Mouse (Mus musculus) liver, embryonic 13.5 days (tissue): ENCODE measurements at regions not wholly inside any gene's neighbourhood (a gene's known extent, or its start where the extent isn't known, plus 50 kb on each side); places are given as distances from the start of the nearest gene placed in this dataset.

Experiments
- ATAC-seq: fragments of 200-750 bp; cut with Nextera tagmentation; 2 replicates; pipeline ENCODE4 v1.8.0; 2017; ENCODE audit warnings: low read depth, mild to moderate bottlenecking, moderate number of reproducible peaks, moderate library complexity
- DNase-seq: peaks from one replicate; pipeline ENCODE4 v3.0.0; 2022
- H3K27ac ChIP-seq: fragments of 300-500 bp; sonication (generic); 2 replicates; pipeline ENCODE4 v1.5.1; 2015; ENCODE audit warnings: moderate library complexity, mild to moderate bottlenecking, inconsistent platforms
- H3K27me3 ChIP-seq: fragments of 300-500 bp; sonication (generic); 2 replicates; pipeline ENCODE4 v1.6.1; 2015; ENCODE audit warnings: mild to moderate bottlenecking, inconsistent platforms
- H3K36me3 ChIP-seq: fragments of 300-500 bp; sonication (generic); 2 replicates; pipeline ENCODE4 v1.6.1; 2015; ENCODE audit warnings: mild to moderate bottlenecking, inconsistent platforms
- H3K4me1 ChIP-seq: fragments of 300-500 bp; sonication (generic); replicated peaks from 2 replicates; pipeline ENCODE4 v1.6.1; 2015; ENCODE audit warnings: inconsistent platforms
- H3K4me2 ChIP-seq: fragments of 300-500 bp; sonication (generic); 2 replicates; pipeline ENCODE4 v1.6.1; 2015; ENCODE audit warnings: inconsistent platforms, mild to moderate bottlenecking, moderate library complexity
- H3K4me3 ChIP-seq: fragments of 300-500 bp; sonication (generic); replicated peaks from 2 replicates; pipeline ENCODE4 v1.5.1; 2015; ENCODE audit warnings: mild to moderate bottlenecking, inconsistent platforms
- H3K9ac ChIP-seq: fragments of 300-500 bp; sonication (generic); 2 replicates; pipeline ENCODE4 v1.6.1; 2015; ENCODE audit warnings: mild to moderate bottlenecking, inconsistent platforms
- H3K9me3 ChIP-seq: fragments of 300-500 bp; sonication (generic); replicated peaks from 2 replicates; pipeline ENCODE4 v1.6.1; 2016; ENCODE audit warnings: inconsistent platforms
- WGBS: fragments of 180-500 bp; shearing (Covaris S2); methylation state at CpG from one replicate; pipeline ENCODE4 v1.1.7; 2015; ENCODE audit not compliant: insufficient replicate concordance; 5-methylcytosine and 5-hydroxymethylcytosine counted together

- no peak for DNase-seq
- H3K4me2 ChIP-seq = no peak overlapping the region
- no peak for ATAC-seq
- no peaks in the 10 kb centered on the region for H3K4me1 ChIP-seq
- H3K36me3 ChIP-seq = no peaks in the 10 kb centered on the region
- H3K9me3 ChIP-seq = no peaks in the 10 kb centered on the region
- no peak overlapping the region for H3K9ac ChIP-seq
- H3K27me3 ChIP-seq = no peaks in the 10 kb centered on the region
- H3K27ac ChIP-seq = no peak overlapping the region
- no peak overlapping the region for H3K4me3 ChIP-seq
Observed at GRCm38 (mm10) chr5:16681055-16681454, 110.6 kb upstream of the Gm28710 start.

GRCm38 (mm10) chr5:16684079-16684478, 107.5 kb upstream of the Gm28710 start:
- Histone ChIP-seq H3K4me1 (no peaks in the 10 kb centered on the region), H3K27ac (no peak overlapping the region), H3K4me2 (no peak overlapping the region), H3K9me3 (no peaks in the 10 kb centered on the region), H3K27me3 (no peaks in the 10 kb centered on the region), H3K9ac (no peak overlapping the region), H3K36me3 (no peaks in the 10 kb centered on the region), H3K4me3 (no peak overlapping the region)
- 70% methylated on average over 10 of the region's 10 CpGs for WGBS
- ATAC-seq = no peak
- no peak for DNase-seq

DNA sequence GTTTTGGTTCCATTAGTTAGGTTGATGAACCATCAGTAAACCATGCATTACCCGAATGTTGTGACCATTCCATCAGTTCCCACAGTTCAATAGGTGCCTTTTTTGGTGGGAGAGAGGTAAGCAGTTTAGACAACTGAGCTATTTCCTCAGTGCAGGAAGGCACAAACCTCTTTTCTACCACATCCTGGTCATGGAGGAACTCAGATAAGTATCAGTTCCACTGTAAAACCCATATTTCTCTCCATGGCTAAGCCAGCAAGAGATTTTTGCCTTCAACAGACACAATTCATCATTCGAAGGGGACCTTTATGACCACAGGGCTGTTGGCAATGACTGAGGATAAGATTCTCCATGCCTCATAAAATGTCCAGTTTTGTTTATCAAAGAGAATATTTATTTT, 92.3 kb upstream of the Gm28710 start:
- ATAC-seq = no peak
- DNase-seq = no peak
- Histone ChIP-seq H3K9me3 (no peaks in the 10 kb centered on the region), H3K4me1 (no peaks in the 10 kb centered on the region), H3K4me3 (no peak overlapping the region), H3K27ac (no peak overlapping the region), H3K9ac (no peak overlapping the region), H3K36me3 (no peaks in the 10 kb centered on the region), H3K27me3 (no peaks in the 10 kb centered on the region), H3K4me2 (no peak overlapping the region)
- 18% methylated on average over 2 of the region's 2 CpGs for WGBS

- Histone ChIP-seq H3K4me1 (no peaks in the 10 kb centered on the region), H3K9ac (no peak overlapping the region), H3K27me3 (no peaks in the 10 kb centered on the region), H3K9me3 (no peaks in the 10 kb centered on the region), H3K4me2 (no peak overlapping the region), H3K27ac (no peak overlapping the region), H3K4me3 (no peak overlapping the region), H3K36me3 (no peaks in the 10 kb centered on the region)
- ATAC-seq (peak; percentile 99), DNase-seq (no peak)
- WGBS = 11% methylated on average over 1 of the region's 1 CpGs
Observed at GRCm38 (mm10) chr5:16700546-16700945, 91.1 kb upstream of the Gm28710 start.

- ATAC-seq (no peak), DNase-seq (no peak)
- Histone ChIP-seq H3K4me1 (no peaks in the 10 kb centered on the region), H3K4me2 (no peak overlapping the region), H3K36me3 (no peaks in the 10 kb centered on the region), H3K27ac (no peak overlapping the region), H3K9ac (no peak overlapping the region), H3K9me3 (no peaks in the 10 kb centered on the region), H3K27me3 (no peaks in the 10 kb centered on the region), H3K4me3 (no peak overlapping the region)
- WGBS = 74% methylated on average over 2 of the region's 2 CpGs
Observed at GRCm38 (mm10) chr5:16702675-16703074, 88.9 kb upstream of the Gm28710 start.

- Histone ChIP-seq H3K9ac (no peak overlapping the region), H3K4me3 (no peak overlapping the region), H3K36me3 (no peaks in the 10 kb centered on the region), H3K27me3 (no peaks in the 10 kb centered on the region), H3K27ac (no peak overlapping the region), H3K4me2 (no peak overlapping the region), H3K4me1 (no peaks in the 10 kb centered on the region), H3K9me3 (no peaks in the 10 kb centered on the region)
- ATAC-seq (no peak), DNase-seq (no peak)
Observed at GRCm38 (mm10) chr5:16715863-16716262, 75.7 kb upstream of the Gm28710 start.

DNA sequence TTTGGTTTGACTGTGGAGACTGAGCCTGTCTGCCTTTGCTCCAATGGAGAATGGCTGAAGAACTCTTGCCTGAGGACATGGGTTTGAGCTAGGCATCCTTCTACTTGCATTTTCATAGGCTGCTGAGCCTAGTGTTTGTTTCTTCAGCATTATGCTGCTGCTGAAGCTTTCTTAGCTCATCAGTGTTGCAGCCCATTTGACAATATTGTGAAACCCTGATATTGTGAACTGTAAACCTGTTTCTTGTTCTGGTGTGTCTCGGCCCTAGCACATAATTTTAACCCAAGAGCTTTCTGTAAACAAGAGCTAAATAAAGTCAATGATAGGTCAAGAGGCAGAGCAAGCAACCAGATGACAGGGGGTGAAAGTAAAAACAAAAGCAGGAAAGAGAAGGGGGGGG, 75.2 kb upstream of the Gm28710 start:
- 49% methylated on average over 1 of the region's 1 CpGs for WGBS
- Histone ChIP-seq H3K27me3 (no peaks in the 10 kb centered on the region), H3K9me3 (no peaks in the 10 kb centered on the region), H3K36me3 (no peaks in the 10 kb centered on the region), H3K4me2 (no peak overlapping the region), H3K4me1 (no peaks in the 10 kb centered on the region), H3K4me3 (no peak overlapping the region), H3K27ac (no peak overlapping the region), H3K9ac (no peak overlapping the region)
- no peak for DNase-seq
- no peak for ATAC-seq

DNA sequence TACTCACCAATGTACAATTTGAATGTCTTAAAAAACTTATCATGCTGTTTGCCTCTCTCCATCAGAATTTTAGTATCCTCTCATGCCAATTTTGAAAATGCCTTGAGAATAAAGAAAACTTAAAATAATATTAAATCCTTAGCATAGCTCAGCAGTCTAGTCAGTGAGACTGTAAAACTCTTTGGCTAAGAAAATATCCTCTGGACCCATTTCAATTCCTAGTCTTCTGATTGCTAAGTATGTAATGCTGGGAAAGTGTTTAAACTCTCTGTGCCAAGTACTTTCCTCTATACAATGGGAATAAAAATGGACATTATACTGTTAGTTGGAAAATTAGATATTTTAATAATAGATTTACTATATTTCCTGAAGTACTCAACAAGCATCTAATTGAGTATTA, 66.8 kb upstream of the Gm28710 start:
- Histone ChIP-seq H3K4me1 (no peaks in the 10 kb centered on the region), H3K27me3 (no peaks in the 10 kb centered on the region), H3K9me3 (no peaks in the 10 kb centered on the region), H3K4me3 (no peak overlapping the region), H3K9ac (no peak overlapping the region), H3K4me2 (no peak overlapping the region), H3K27ac (no peak overlapping the region), H3K36me3 (no peaks in the 10 kb centered on the region)
- no peak for ATAC-seq
- DNase-seq = no peak
